ENCODE assay signal across 8 mouse cellular contexts in genomic region chr9:20943396-20943795, GRCm38 (mm10). TPM values are rescaled to one million over a fixed set of nuclear protein-coding genes. Genes with fewer than 3 reads are reported as not detected.
DNase-seq lines count a peak whose midpoint lies in the region; ATAC-seq lines count a peak whose summit lies in the region.
"Had no signal": no experiment of that assay in that cellular context is flagged by ENCODE, and none has a peak within 500 bp of the region (broad histone marks: within the 10 kb centered on the region; RNA-seq: fewer than 3 reads in every experiment).

No protein-coding gene starts in this region.

- no peak overlapping the region for H3K4me3 ChIP-seq in liver, embryonic 12.5 days
- no peak overlapping the region for H3K4me3 ChIP-seq in limb, embryonic 13.5 days

- no peak overlapping the region for H3K9ac ChIP-seq in liver, embryonic 12.5 days
- H3K9ac ChIP-seq in limb, embryonic 13.5 days, result no peak overlapping the region
- H3K9ac ChIP-seq: lung, embryonic 14.5 days had no signal

- H3K4me1 ChIP-seq in liver, embryonic 12.5 days, result peaks cover 39% of the 10 kb centered on the region
- H3K4me1 ChIP-seq in limb, embryonic 13.5 days, result peaks cover 22% of the 10 kb centered on the region

- ATAC-seq in liver, embryonic 12.5 days, result 0 out of 2 replicates have a peak, but pooled peaks have one; percentile 11
- ATAC-seq in limb, embryonic 13.5 days (ENCODE audit: low FRiP score, low read depth), result peak; percentile 10; the same call in 1 of the 2 replicates

- no peak for DNase-seq in liver
- DNase-seq in Muller cell, postnatal 12 days (ENCODE audit: inconsistent ontology term), result peak; percentile 83
- peak; percentile 74 for DNase-seq in adrenal gland, postnatal 25 days
- no peak for DNase-seq in thymus, postnatal 0 days (ENCODE audit: low spot score)
- no peak for DNase-seq in right cerebral cortex, postnatal 10 days (ENCODE audit: low spot score in 2 of 2)
- DNase-seq: lung, embryonic 14.5 days had no signal

- WGBS in liver, embryonic 12.5 days (ENCODE audit: insufficient replicate concordance), result 93% methylated on average over 7 of the region's 7 CpGs
- 88% methylated on average over 7 of the region's 7 CpGs for WGBS in limb, embryonic 13.5 days

- no peak overlapping the region for H3K27ac ChIP-seq in liver, embryonic 12.5 days
- H3K27ac ChIP-seq in limb, embryonic 13.5 days, result no peak overlapping the region; the same call in 1 of the 2 replicates

- H3K4me2 ChIP-seq in liver, embryonic 12.5 days, result no peak overlapping the region
- H3K4me2 ChIP-seq in limb, embryonic 13.5 days (replicated peaks), result no peak overlapping the region
- H3K4me2 ChIP-seq: lung, embryonic 14.5 days had no signal

- H3K36me3 ChIP-seq in liver, embryonic 12.5 days, result peaks cover 98% of the 10 kb centered on the region
- H3K36me3 ChIP-seq in limb, embryonic 13.5 days, result peaks cover 59% of the 10 kb centered on the region

- no peaks in the 10 kb centered on the region for H3K9me3 ChIP-seq in liver, embryonic 12.5 days (replicated peaks)
- H3K9me3 ChIP-seq in limb, embryonic 13.5 days, result no peaks in the 10 kb centered on the region

- H3K27me3 ChIP-seq in liver, embryonic 12.5 days (replicated peaks), result no peaks in the 10 kb centered on the region
- H3K27me3 ChIP-seq in limb, embryonic 13.5 days, result no peaks in the 10 kb centered on the region

RNA-seq across cellular contexts. Expression of gene Dnmt1, which starts 16.3 kb away (rescaled TPM):
- polyA plus RNA-seq in liver, embryonic 12.5 days (2016; fragmentation: Nextera tagmentation; extraction: Ambion mirVana), result 97.3 and 101 TPM in 2 replicates
- 61.3 and 68.1 TPM in 2 replicates for total RNA-seq in adrenal gland, postnatal 25 days (2021)
- 97.6 and 104 TPM in 2 replicates for polyA plus RNA-seq in limb, embryonic 13.5 days (2015; fragmentation: Nextera tagmentation; extraction: Ambion mirVana)
- polyA plus RNA-seq in thymus, postnatal 0 days (2015; fragmentation: Nextera tagmentation; extraction: Ambion mirVana), result 90.0 and 96.3 TPM in 2 replicates

RNA-seq across cellular contexts. Expression of gene S1pr2, which starts 33.2 kb away (rescaled TPM):
- polyA plus RNA-seq in liver, embryonic 12.5 days (2016; fragmentation: Nextera tagmentation; extraction: Ambion mirVana), result 6.6 and 6.7 TPM in 2 replicates
- total RNA-seq in adrenal gland, postnatal 25 days (2021), result 16.2 and 16.9 TPM in 2 replicates
- polyA plus RNA-seq in limb, embryonic 13.5 days (2015; fragmentation: Nextera tagmentation; extraction: Ambion mirVana), result 60.3 and 66.9 TPM in 2 replicates
- polyA plus RNA-seq in thymus, postnatal 0 days (2015; fragmentation: Nextera tagmentation; extraction: Ambion mirVana), result 12.1 and 12.7 TPM in 2 replicates

RNA-seq across cellular contexts. Expression of gene Eif3g, which starts 45.0 kb away (rescaled TPM):
- 303 and 313 TPM in 2 replicates for polyA plus RNA-seq in liver, embryonic 12.5 days (2016; fragmentation: Nextera tagmentation; extraction: Ambion mirVana)
- total RNA-seq in adrenal gland, postnatal 25 days (2021), result 143 and 150 TPM in 2 replicates
- polyA plus RNA-seq in limb, embryonic 13.5 days (2015; fragmentation: Nextera tagmentation; extraction: Ambion mirVana), result 329 and 337 TPM in 2 replicates
- polyA plus RNA-seq in thymus, postnatal 0 days (2015; fragmentation: Nextera tagmentation; extraction: Ambion mirVana), result 303 and 310 TPM in 2 replicates

RNA-seq across cellular contexts. Expression of gene Ppan, which starts 55.4 kb away (rescaled TPM):
- polyA plus RNA-seq in liver, embryonic 12.5 days (2016; fragmentation: Nextera tagmentation; extraction: Ambion mirVana), result 124 and 132 TPM in 2 replicates
- total RNA-seq in adrenal gland, postnatal 25 days (2021), result 37.2 and 37.3 TPM in 2 replicates
- 85.9 and 91.3 TPM in 2 replicates for polyA plus RNA-seq in limb, embryonic 13.5 days (2015; fragmentation: Nextera tagmentation; extraction: Ambion mirVana)
- polyA plus RNA-seq in thymus, postnatal 0 days (2015; fragmentation: Nextera tagmentation; extraction: Ambion mirVana), result 74.4 and 83.0 TPM in 2 replicates

RNA-seq across cellular contexts. Expression of gene Mrpl4, which starts 59.1 kb away (rescaled TPM):
- polyA plus RNA-seq in liver, embryonic 12.5 days (2016; fragmentation: Nextera tagmentation; extraction: Ambion mirVana), result 89.3 and 91.4 TPM in 2 replicates
- total RNA-seq in adrenal gland, postnatal 25 days (2021), result 113 and 122 TPM in 2 replicates
- polyA plus RNA-seq in limb, embryonic 13.5 days (2015; fragmentation: Nextera tagmentation; extraction: Ambion mirVana), result 131 and 133 TPM in 2 replicates
- 116 and 130 TPM in 2 replicates for polyA plus RNA-seq in thymus, postnatal 0 days (2015; fragmentation: Nextera tagmentation; extraction: Ambion mirVana)

Comparison
In these comparisons a context has a peak if more than half of its experiments do, and no peak if none do; other contexts are left out.
1. DNase-seq: peak in Muller cell, postnatal 12 days (single experiment) and adrenal gland, postnatal 25 days (single experiment); none in liver (single experiment), thymus, postnatal 0 days (single experiment) and right cerebral cortex, postnatal 10 days (0 of 2).